Mouse (Mus musculus): ENCODE results near the gene Ncor2.

The Ncor2 gene

GRCm38 (mm10) chr5:125170107-125170842, 8.7 kb downstream of the Ncor2 start:
- DNase-seq (ENCODE audit: low spot score) = no peak

GRCm38 (mm10) chr5:125168101-125168500, 10.9 kb downstream of the Ncor2 start:
- no peak for DNase-seq (ENCODE audit: low spot score)

GRCm38 (mm10) chr5:125167524-125167923, 11.5 kb downstream of the Ncor2 start:
- DNase-seq (ENCODE audit: low spot score) = no peak

- no peak for DNase-seq (ENCODE audit: low spot score)
These were observed 13.0 kb downstream of the Ncor2 start for GRCm38 (mm10) chr5:125165993-125166392.

GRCm38 (mm10) chr5:125164465-125165167, 14.4 kb downstream of the Ncor2 start:
- DNase-seq (ENCODE audit: low spot score) = peak; percentile 29

- DNase-seq (ENCODE audit: low spot score) = no peak
These were observed 15.5 kb downstream of the Ncor2 start for GRCm38 (mm10) chr5:125163441-125164050.

- no peak for DNase-seq (ENCODE audit: low spot score)
These were observed 16.6 kb downstream of the Ncor2 start for GRCm38 (mm10) chr5:125162461-125162860.

- DNase-seq (ENCODE audit: low spot score) = peak; percentile 48
These were observed 19.1 kb downstream of the Ncor2 start for GRCm38 (mm10) chr5:125159804-125160405.

- DNase-seq (ENCODE audit: low spot score) = peak; percentile 78
These were observed 19.7 kb downstream of the Ncor2 start for GRCm38 (mm10) chr5:125159293-125159692.

- peak; percentile 77 for DNase-seq (ENCODE audit: low spot score)
These were observed 20.6 kb downstream of the Ncor2 start for GRCm38 (mm10) chr5:125158232-125158961.

GRCm38 (mm10) chr5:125157375-125158033, 21.5 kb downstream of the Ncor2 start:
- peak; percentile 71 for DNase-seq (ENCODE audit: low spot score)

GRCm38 (mm10) chr5:125156418-125157205, 22.4 kb downstream of the Ncor2 start:
- DNase-seq (ENCODE audit: low spot score) = no peak

- DNase-seq (ENCODE audit: low spot score) = no peak
These were observed 23.6 kb downstream of the Ncor2 start for GRCm38 (mm10) chr5:125155451-125155850.

- DNase-seq (ENCODE audit: low spot score) = no peak
These were observed 24.0 kb downstream of the Ncor2 start for GRCm38 (mm10) chr5:125154989-125155388.

- DNase-seq (ENCODE audit: low spot score) = no peak
These were observed 24.8 kb downstream of the Ncor2 start for GRCm38 (mm10) chr5:125154178-125154577.

- no peak for DNase-seq (ENCODE audit: low spot score)
These were observed 25.7 kb downstream of the Ncor2 start for GRCm38 (mm10) chr5:125153201-125153816.

- peak; percentile 89 for DNase-seq (ENCODE audit: low spot score)
These were observed 27.0 kb downstream of the Ncor2 start for GRCm38 (mm10) chr5:125151872-125152534.

GRCm38 (mm10) chr5:125150951-125151564, 28.0 kb downstream of the Ncor2 start:
- peak; percentile 79 for DNase-seq (ENCODE audit: low spot score)

GRCm38 (mm10) chr5:125149142-125149541, 29.9 kb downstream of the Ncor2 start:
- no peak for DNase-seq (ENCODE audit: low spot score)

Data from embryo, embryonic 10 days (tissue).